Mouse (Mus musculus): ENCODE data around the gene Qser1.

DNA sequence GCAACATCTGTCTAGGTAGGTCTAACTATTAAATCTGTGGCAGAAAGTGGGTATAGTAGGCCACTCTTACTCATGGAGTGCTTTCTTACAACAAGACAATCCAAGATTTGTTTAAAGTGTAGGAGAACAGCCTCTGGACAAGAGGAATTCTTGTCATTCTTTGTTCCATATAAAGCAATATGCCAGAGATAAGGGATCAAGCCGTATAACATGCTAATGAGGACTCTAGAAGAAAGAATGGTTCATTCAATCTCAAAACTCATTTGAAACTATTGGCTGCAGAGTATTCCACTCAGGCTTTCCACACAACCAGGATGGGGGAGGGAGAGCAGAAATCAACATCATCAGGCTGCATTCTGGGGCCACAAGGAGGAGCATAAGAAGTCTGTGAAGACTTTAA, 89.2 kb downstream of the Qser1 start:
- no peak for TF ChIP-seq CTCF (IDR thresholded peaks at IDR 0.05; ENCODE audit: control insufficient read depth, insufficient read depth, insufficient replicate concordance, low read depth, low read length)
- no peak for TF ChIP-seq POLR2A (IDR thresholded peaks at IDR 0.05; ENCODE audit: control insufficient read depth, low read depth, low read length)
